Mouse (Mus musculus) cerebellum, postnatal 4 days (tissue): ENCODE data around the gene Tsen2.
A peak's percentile ranks its signal among the peaks of the same experiment; 100 is the strongest.

Experiments
- DNase-seq, 2 experiments: peaks; one replicate each; pipeline ENCODE4 v3.0.0; 2022; ENCODE audit warnings: low spot score in 2 of 2, mixed read lengths in 1 of 2

The Tsen2 gene

GRCm38 (mm10) chr6:115544442-115544970 lies at the start of gene Tsen2:
Gene Tsen2, plus strand, starts transcription at chr6:115544664.
- DNase-seq: peak; percentile 96 to 99

GRCm38 (mm10) chr6:115499540-115499939 lies 44.9 kb upstream of the Tsen2 start:
- peak in 1 of 2 experiments; percentile 75 for DNase-seq

GRCm38 (mm10) chr6:115500234-115500633 lies 44.2 kb upstream of the Tsen2 start:
- no peak for DNase-seq

- peak in 1 of 2 experiments; percentile 19 for DNase-seq
Observed at GRCm38 (mm10) chr6:115501131-115501530, 43.3 kb upstream of the Tsen2 start.

DNA sequence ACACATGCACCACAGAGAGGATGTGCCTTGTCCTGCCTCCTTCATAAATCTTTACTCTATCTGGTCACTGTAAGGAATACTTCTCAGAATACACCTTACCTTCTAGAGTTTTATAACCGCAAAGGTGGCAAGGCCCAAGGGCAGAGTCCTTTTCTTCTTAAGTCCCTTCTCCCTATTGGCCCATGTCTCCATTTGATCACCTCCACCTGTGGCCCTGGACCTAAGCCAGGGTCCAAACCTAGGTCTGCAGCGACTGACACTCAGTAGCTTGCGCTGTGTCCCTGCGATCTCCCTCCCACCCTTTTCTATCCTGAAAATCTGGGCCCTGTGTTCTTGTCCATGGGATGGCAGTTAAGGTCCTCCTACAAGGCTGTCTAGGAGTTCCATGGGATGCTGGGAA lies 41.4 kb upstream of the Tsen2 start:
- no peak for DNase-seq

- no peak for DNase-seq
Observed at GRCm38 (mm10) chr6:115503549-115504159, 40.8 kb upstream of the Tsen2 start.

- no peak for DNase-seq
Observed at GRCm38 (mm10) chr6:115504160-115504558, 40.3 kb upstream of the Tsen2 start.

DNA sequence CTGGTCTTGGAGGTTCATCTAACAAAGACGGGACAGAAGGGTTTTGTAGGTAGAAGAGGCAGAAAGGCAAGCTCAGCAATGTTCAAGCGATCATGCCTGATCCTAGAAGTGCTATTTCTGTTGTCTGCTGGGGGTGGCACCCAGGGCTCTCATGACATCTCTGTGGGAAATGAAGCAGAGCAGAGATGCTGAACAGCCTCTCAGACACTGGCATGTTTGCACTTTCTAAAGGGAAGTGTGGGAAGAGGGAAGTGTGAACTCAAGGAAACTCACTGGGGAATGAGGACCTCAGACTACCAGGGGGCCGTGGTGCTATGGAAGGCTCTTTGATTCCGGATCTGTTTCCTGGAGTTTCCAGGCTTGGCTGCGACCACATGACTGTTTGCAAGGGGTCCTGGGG lies 39.5 kb upstream of the Tsen2 start:
- DNase-seq: no peak

DNA sequence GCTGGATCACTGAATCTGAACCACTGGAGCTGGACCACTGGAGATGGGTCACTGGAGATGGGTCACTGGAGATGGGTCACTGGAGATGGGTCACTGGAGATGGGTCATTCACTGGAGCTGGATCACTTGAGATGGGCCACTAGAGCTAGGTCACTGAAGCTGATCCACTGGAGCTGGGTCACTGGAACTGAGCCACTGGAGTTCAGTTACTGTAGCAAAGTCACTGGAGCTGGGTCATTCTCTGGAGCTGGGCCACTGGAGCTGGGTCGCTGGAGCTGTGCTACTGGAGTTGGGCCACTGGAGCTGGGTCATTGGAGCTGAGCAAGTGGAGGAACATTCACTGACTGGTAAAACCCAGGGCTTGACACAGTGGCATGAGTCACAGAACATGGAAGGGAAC lies 38.0 kb upstream of the Tsen2 start:
- DNase-seq: no peak

- no peak for DNase-seq
Observed at GRCm38 (mm10) chr6:115511447-115511846, 33.0 kb upstream of the Tsen2 start.

GRCm38 (mm10) chr6:115513207-115513606 lies 31.3 kb upstream of the Tsen2 start:
- DNase-seq: no peak

DNA sequence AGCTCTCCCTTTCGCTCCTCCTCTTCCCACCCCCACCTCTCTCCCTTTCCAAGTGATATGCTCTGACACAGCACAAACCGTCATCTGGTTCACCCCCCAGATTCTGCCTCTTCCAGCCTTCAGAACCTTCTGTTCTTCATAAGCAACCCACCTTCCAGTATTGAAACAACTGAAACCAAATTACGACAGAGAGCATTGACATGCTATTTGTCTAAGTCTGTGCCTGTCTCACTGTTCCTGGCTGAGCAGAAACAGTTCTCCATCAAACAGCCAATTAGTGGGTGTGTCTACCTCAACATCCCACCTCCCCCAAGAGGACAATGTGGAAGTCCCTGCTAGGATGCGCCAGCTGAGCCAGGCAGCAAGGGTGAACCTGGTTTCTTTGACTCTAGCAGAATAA lies 26.6 kb upstream of the Tsen2 start:
- DNase-seq: no peak

DNA sequence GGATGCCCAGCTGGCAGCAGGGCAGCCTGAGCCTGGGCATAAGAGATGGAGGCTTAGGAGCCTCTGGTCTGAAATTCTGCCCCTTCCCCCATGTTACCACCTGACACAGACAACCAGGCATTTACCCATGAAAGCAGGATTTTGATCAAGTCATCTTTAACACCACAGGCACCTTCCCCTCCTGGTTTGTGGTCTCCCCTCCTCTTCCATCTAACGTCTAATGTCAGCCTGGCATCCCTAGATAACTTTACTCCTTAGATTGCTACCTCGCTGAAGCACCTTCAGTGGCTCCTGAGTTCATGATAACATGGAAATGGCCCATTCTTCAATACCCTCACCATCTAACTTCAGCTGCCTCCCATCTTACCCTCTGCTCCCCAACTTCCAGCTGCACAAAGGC lies 26.1 kb upstream of the Tsen2 start:
- DNase-seq: no peak

GRCm38 (mm10) chr6:115519275-115519699 lies 25.2 kb upstream of the Tsen2 start:
- no peak for DNase-seq

DNA sequence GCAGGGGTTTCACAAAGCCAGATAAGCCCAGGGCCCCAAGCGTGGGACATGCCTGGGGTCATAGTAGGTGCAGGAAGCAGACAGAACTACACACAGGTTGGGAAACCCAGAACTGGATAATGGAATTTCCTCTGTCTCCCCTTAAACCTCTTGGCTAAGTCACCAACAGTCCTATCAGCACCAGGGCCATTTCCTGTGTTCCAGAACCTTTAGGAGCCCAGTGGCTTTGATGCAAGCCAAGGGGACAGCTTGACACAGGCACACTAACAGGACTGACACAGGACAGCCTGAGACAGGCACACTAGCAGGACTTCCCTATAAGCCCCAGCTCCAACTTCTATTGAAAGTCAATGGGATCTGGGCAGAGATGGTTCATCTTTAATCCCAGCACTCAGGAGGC lies 22.5 kb upstream of the Tsen2 start:
- no peak for DNase-seq

GRCm38 (mm10) chr6:115522691-115523146 lies 21.7 kb upstream of the Tsen2 start:
- DNase-seq: no peak

- peak in 1 of 2 experiments; percentile 45 for DNase-seq
Observed at GRCm38 (mm10) chr6:115523201-115523600, 21.3 kb upstream of the Tsen2 start.

- DNase-seq: no peak
Observed at GRCm38 (mm10) chr6:115524449-115524990, 19.9 kb upstream of the Tsen2 start.

GRCm38 (mm10) chr6:115527418-115527817 lies 17.0 kb upstream of the Tsen2 start:
- DNase-seq: no peak

- DNase-seq: no peak
Observed at GRCm38 (mm10) chr6:115528372-115528771, 16.1 kb upstream of the Tsen2 start.

- peak; percentile 35 to 75 for DNase-seq
Observed at GRCm38 (mm10) chr6:115534617-115535016, 9.8 kb upstream of the Tsen2 start.

DNA sequence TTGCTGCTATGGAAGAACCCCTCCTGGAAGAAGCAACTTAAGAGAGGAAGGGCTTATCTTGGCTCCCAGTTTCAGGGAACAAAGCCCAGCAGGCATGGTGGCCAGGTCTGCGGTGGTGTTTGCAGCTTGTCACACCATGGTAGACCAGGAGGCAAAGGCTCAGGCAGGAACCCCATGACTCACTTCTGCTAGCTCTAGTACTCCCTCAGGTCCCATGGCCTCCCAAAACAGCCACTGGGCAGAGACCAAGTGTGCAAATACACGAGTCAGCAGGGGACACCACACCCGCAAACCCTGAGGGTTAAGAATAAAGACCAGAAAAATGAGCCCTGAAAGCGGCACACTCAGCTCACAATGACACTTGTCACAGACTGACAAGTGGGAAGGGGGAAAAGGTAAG lies 8.3 kb upstream of the Tsen2 start:
- DNase-seq: no peak

GRCm38 (mm10) chr6:115538645-115539429 lies 5.6 kb upstream of the Tsen2 start:
- DNase-seq: peak; percentile 73 to 88
